Mouse (Mus musculus): ENCODE results near the gene Stxbp4. TPM values are rescaled to one million over a fixed set of nuclear protein-coding genes. Genes with fewer than 3 reads are reported as not detected.

Stxbp4 gene
- polyA plus RNA-seq, 1 experiment = 0.44 TPM

DNA sequence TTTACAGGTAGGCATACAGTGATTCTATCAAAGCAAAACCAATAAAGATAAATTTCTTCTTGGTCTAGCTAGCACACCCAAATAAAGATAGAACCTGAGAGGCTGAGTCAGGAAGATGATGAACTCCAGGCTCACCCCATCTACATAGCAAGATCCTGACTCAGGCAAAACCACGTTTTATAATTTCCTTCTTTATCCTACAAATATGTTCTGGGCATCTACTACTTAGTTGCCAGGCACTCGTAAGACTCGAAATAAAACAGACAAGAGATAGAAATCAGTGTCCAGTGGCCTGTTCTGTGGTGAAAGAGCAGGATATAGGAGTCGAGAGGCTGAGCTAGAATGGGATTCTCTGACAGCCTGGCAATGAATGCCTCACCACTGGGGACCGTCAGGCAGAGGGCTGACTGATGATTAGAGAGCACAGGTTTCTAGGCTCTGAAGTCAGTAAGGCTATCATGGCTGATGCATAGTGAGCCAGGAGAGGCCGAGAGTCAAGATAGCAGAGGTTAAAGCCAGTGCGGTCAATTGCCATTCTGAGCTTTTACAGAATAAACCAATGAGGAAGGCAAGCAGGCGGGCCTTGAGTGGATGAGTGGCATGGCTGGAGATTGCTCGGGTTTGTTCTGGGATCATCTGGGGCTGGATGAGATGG, 12.5 kb upstream of the Stxbp4 start:
- H3K27me3 ChIP-seq (ENCODE audit: control insufficient read depth, insufficient read depth, low read length) = no peaks in the 10 kb centered on the region
- TF ChIP-seq CTCF (IDR thresholded peaks at IDR 0.05; ENCODE audit: extremely low read depth, insufficient read length, insufficient replicate concordance, low read depth, low read length) (no peak), POLR2A (IDR thresholded peaks at IDR 0.05; ENCODE audit: low read depth, low read length) (no peak)
- no peaks in the 10 kb centered on the region for H3K4me1 ChIP-seq (ENCODE audit: control insufficient read depth, insufficient read depth, insufficient read length, low read length)
- WGBS = 84% methylated on average over 9 of the region's 9 CpGs
- no peak overlapping the region for H3K27ac ChIP-seq (ENCODE audit: insufficient read depth, low read depth, low read length)
- no peak overlapping the region for H3K4me3 ChIP-seq (ENCODE audit: low read depth, low read length)
- peaks cover 54% of the 10 kb centered on the region for H3K36me3 ChIP-seq (ENCODE audit: control insufficient read depth, insufficient read depth, low read length)

DNA sequence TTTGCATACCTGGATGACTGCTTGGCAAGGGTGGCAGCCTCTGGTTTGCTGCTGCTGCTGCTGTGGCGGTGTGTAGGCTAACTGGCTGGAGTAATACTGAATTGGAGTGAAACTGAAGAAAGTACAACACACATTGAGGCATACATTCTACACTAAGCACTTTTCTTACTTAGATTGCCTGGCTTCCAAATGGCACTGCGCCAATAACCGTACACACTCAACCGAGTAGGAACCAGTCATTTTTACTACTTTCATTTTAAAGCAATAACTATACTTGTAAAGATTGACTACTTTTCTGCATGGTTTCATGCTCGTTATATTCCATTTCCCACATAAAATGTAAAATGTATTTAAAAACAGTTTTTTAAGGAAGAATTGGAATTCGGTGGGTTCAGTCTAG, 11.9 kb upstream of the Stxbp4 start:
- Histone ChIP-seq H3K27ac (ENCODE audit: insufficient read depth, low read depth, low read length) (no peak overlapping the region), H3K4me1 (ENCODE audit: control insufficient read depth, insufficient read depth, insufficient read length, low read length) (no peaks in the 10 kb centered on the region), H3K27me3 (ENCODE audit: control insufficient read depth, insufficient read depth, low read length) (no peaks in the 10 kb centered on the region), H3K36me3 (ENCODE audit: control insufficient read depth, insufficient read depth, low read length) (peaks cover 60% of the 10 kb centered on the region), H3K4me3 (ENCODE audit: low read depth, low read length) (no peak overlapping the region)
- TF ChIP-seq POLR2A (IDR thresholded peaks at IDR 0.05; ENCODE audit: low read depth, low read length) = no peak
- no peak for TF ChIP-seq CTCF (IDR thresholded peaks at IDR 0.05; ENCODE audit: extremely low read depth, insufficient read length, insufficient replicate concordance, low read depth, low read length)
- 69% methylated on average over 6 of the region's 6 CpGs for WGBS

DNA sequence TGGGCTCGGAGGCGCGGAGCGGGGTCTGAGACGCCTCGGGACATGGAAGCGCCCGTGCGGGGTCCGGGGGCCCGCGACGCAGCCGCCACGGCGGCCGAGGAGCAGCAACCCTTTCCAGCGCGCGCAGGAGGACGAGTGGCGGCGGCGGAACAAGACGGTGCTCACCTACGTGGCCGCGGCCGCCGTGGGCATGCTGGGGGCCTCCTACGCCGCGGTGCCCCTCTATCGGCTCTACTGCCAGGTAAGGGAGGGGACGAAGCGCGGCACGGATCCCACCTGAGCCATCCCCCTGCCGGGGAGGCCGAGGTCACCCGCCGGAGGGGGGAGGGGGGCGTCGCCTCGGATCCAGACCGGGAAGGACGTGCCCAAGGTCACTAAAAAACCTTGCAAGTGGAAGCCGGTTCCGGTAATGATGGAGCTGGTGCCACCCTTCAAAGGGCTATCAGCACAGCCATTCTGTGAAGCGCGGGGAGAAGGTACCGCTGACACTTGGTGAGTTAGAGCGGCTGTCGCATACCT, 487 bp upstream of the Stxbp4 start:
- peaks cover 4% of the 10 kb centered on the region; the same call in 1 of the 2 replicates for H3K4me1 ChIP-seq (ENCODE audit: control insufficient read depth, insufficient read depth, insufficient read length, low read length)
- H3K4me3 ChIP-seq (ENCODE audit: low read depth, low read length) = peak overlapping the region; percentile 84
- peaks cover 6% of the 10 kb centered on the region for H3K36me3 ChIP-seq (ENCODE audit: control insufficient read depth, insufficient read depth, low read length)
- H3K27ac ChIP-seq (ENCODE audit: insufficient read depth, low read depth, low read length) = peak overlapping the region; percentile 56
- WGBS = under 1% methylated on average over 54 of the region's 54 CpGs
- no peaks in the 10 kb centered on the region for H3K27me3 ChIP-seq (ENCODE audit: control insufficient read depth, insufficient read depth, low read length)
- TF ChIP-seq CTCF (IDR thresholded peaks at IDR 0.05; ENCODE audit: extremely low read depth, insufficient read length, insufficient replicate concordance, low read depth, low read length) = no peak
- TF ChIP-seq POLR2A (IDR thresholded peaks at IDR 0.05; ENCODE audit: low read depth, low read length) = no peak

DNA sequence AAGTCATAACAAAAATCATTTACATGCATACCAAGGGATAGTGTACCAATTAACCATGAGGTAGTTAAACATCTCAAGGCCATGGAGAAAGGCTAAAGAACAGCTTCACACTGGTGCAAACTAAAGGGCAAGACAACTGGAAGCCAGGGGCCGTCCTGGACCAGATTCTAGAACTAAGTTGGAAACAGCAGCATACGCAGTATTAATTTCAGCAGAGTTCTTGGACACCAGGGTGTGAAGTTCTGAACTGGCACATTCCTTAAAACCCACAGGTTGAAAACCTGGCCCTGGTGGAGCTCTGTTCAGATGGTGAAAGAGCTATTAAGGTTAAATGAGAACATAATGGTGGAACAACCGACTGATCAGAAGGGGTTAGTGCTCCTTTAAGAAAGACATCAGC, 3.2 kb downstream of the Stxbp4 start:
- Histone ChIP-seq H3K4me1 (ENCODE audit: control insufficient read depth, insufficient read depth, insufficient read length, low read length) (peaks cover 2% of the 10 kb centered on the region; the same call in 1 of the 2 replicates), H3K27ac (ENCODE audit: insufficient read depth, low read depth, low read length) (no peak overlapping the region), H3K36me3 (ENCODE audit: control insufficient read depth, insufficient read depth, low read length) (no peaks in the 10 kb centered on the region), H3K4me3 (ENCODE audit: low read depth, low read length) (no peak overlapping the region), H3K27me3 (ENCODE audit: control insufficient read depth, insufficient read depth, low read length) (no peaks in the 10 kb centered on the region)
- no peak for TF ChIP-seq POLR2A (IDR thresholded peaks at IDR 0.05; ENCODE audit: low read depth, low read length)
- TF ChIP-seq CTCF (IDR thresholded peaks at IDR 0.05; ENCODE audit: extremely low read depth, insufficient read length, insufficient replicate concordance, low read depth, low read length) = no peak
- WGBS = 82% methylated on average over 3 of the region's 3 CpGs

DNA sequence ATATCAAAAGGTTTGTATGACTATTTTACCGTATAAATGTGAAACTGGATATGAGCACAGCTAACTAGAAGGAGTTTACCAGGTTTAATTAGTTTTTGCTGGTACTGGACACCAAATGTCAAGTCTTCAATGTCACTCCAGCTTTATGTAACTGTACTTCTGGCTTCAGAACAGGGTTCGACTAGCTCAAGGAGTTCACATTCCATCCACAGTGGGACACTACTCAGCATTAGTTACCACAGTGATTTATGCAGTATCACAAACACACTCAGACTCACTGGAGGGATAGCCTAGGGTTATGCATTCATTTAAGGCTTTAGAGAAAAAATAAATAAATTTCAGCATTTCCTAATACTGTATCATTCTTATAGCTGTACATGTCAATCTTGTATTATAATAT, 5.4 kb downstream of the Stxbp4 start:
- no peak overlapping the region for H3K4me3 ChIP-seq (ENCODE audit: low read depth, low read length)
- 82% methylated on average over 2 of the region's 2 CpGs for WGBS
- H3K27me3 ChIP-seq (ENCODE audit: control insufficient read depth, insufficient read depth, low read length) = no peaks in the 10 kb centered on the region
- H3K4me1 ChIP-seq (ENCODE audit: control insufficient read depth, insufficient read depth, insufficient read length, low read length) = no peaks in the 10 kb centered on the region
- TF ChIP-seq POLR2A (IDR thresholded peaks at IDR 0.05; ENCODE audit: low read depth, low read length) = no peak
- no peak for TF ChIP-seq CTCF (IDR thresholded peaks at IDR 0.05; ENCODE audit: extremely low read depth, insufficient read length, insufficient replicate concordance, low read depth, low read length)
- H3K27ac ChIP-seq (ENCODE audit: insufficient read depth, low read depth, low read length) = no peak overlapping the region
- no peaks in the 10 kb centered on the region for H3K36me3 ChIP-seq (ENCODE audit: control insufficient read depth, insufficient read depth, low read length)

DNA sequence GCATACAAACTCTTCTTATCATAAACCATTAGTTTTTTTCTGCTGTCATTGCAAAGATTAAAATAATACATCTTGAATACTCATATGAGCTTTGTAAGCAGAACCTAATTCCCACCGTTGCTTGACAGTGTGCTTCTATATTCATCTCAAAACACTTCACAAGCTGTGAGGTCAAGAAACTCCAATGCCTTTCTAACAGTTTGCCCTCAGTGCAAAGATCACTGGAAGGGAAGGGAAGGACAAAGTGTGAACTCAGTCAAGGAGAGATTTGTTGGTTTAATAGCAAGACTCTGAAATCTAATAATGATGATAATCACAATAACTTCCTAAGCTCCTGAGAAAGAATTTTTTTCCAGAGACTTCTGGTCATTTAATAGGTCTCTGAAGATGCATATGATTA, 10.1 kb downstream of the Stxbp4 start:
- Histone ChIP-seq H3K4me3 (ENCODE audit: low read depth, low read length) (no peak overlapping the region), H3K36me3 (ENCODE audit: control insufficient read depth, insufficient read depth, low read length) (no peaks in the 10 kb centered on the region), H3K4me1 (ENCODE audit: control insufficient read depth, insufficient read depth, insufficient read length, low read length) (no peaks in the 10 kb centered on the region), H3K27ac (ENCODE audit: insufficient read depth, low read depth, low read length) (no peak overlapping the region), H3K27me3 (ENCODE audit: control insufficient read depth, insufficient read depth, low read length) (no peaks in the 10 kb centered on the region)
- no peak for TF ChIP-seq CTCF (IDR thresholded peaks at IDR 0.05; ENCODE audit: extremely low read depth, insufficient read length, insufficient replicate concordance, low read depth, low read length)
- no peak for TF ChIP-seq POLR2A (IDR thresholded peaks at IDR 0.05; ENCODE audit: low read depth, low read length)
- WGBS = 29% methylated on average over 1 of the region's 1 CpGs

DNA sequence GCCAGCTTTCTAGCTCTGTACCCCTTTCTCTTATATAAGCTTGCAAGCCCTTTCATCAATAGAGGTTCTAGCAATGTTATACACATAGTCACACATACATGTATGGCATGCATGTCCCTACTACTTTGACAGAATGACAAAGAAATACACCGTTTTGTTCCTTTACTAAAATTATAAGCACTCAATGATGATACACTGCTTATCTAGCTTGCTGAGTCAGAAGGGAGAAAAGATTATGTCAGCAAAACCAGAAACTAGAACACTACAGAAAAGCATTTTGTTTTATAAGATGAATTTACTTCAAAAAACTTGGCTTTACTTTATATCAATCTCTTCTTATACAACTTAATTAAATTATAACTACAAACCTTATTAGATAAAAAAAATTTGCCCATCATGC, 12.7 kb downstream of the Stxbp4 start:
- no peaks in the 10 kb centered on the region for H3K36me3 ChIP-seq (ENCODE audit: control insufficient read depth, insufficient read depth, low read length)
- 73% methylated on average over 1 of the region's 1 CpGs for whole genome bisulfite sequencing
- H3K27me3 ChIP-seq (ENCODE audit: control insufficient read depth, insufficient read depth, low read length) = no peaks in the 10 kb centered on the region
- H3K4me3 ChIP-seq (ENCODE audit: low read depth, low read length) = no peak overlapping the region
- TF ChIP-seq POLR2A (IDR thresholded peaks at IDR 0.05; ENCODE audit: low read depth, low read length) (no peak), CTCF (IDR thresholded peaks at IDR 0.05; ENCODE audit: extremely low read depth, insufficient read length, insufficient replicate concordance, low read depth, low read length) (no peak)
- H3K4me1 ChIP-seq (ENCODE audit: control insufficient read depth, insufficient read depth, insufficient read length, low read length) = no peaks in the 10 kb centered on the region
- no peak overlapping the region for H3K27ac ChIP-seq (ENCODE audit: insufficient read depth, low read depth, low read length)

All from small intestine, adult 2 months (tissue).